Mouse (Mus musculus) lung, adult 2 months (tissue): Measurements from ENCODE around the gene Kcnh8.

Experiments
- CTCF ChIP-seq: fragments of 200-500 bp; IDR thresholded peaks from 2 replicates; pipeline ENCODE4 v1.5.1; 2011; ENCODE audit warnings: mild to moderate bottlenecking, low read length, control low read depth; ENCODE audit not compliant: insufficient read depth
- POLR2A ChIP-seq: fragments of 200-500 bp; IDR thresholded peaks from 2 replicates; pipeline ENCODE4 v1.6.1; 2011; ENCODE audit warnings: low read depth, mild to moderate bottlenecking, control low read depth, low read length, borderline replicate concordance; ENCODE audit errors: extremely low read depth

DNA sequence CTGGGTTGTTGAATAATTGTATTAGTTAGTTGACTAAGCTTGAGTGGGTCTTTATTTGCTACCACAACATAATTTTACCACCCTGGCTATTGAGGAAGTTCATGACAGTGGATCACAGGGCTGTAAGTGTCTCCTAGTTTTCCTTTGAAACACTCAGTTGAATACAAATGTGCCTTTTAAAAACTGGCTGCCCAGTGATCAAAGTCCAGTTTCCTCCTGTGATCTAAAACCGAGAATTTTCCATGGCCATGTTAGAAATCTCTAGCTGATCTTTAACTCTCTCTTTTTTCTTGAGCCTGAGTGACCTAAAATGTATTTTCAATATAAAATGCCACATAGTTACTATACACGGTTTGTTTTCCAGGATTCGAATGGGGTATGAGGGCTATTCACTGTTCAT lies 3.4 kb upstream of the Kcnh8 start:
- TF ChIP-seq CTCF: no peak
- no peak for TF ChIP-seq POLR2A
